Mouse (Mus musculus): ENCODE data around the gene Rtn1.

Rtn1 gene

DNA sequence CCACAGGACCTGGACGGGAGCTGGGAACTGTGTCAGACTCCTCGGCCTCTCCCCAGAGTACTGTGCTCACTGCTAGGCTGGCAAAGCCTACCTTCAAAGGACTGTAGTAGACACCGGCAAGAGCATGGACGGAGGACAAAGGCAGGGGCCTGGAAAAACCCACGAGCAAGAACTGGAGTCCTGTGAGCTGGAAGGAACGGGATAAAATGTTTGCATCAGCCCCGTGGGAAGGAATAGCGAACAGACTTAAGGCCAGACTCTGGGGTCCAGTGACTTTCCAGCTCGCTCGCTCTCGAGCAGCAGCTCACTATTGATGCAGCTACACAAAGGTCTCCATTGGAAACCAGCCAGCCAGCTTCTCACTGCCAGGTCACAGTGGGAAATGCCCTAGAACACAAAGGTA lies 34.0 kb downstream of the Rtn1 start:
- in situ Hi-C loops (cut with MboI, MseI) = no loop called here

DNA sequence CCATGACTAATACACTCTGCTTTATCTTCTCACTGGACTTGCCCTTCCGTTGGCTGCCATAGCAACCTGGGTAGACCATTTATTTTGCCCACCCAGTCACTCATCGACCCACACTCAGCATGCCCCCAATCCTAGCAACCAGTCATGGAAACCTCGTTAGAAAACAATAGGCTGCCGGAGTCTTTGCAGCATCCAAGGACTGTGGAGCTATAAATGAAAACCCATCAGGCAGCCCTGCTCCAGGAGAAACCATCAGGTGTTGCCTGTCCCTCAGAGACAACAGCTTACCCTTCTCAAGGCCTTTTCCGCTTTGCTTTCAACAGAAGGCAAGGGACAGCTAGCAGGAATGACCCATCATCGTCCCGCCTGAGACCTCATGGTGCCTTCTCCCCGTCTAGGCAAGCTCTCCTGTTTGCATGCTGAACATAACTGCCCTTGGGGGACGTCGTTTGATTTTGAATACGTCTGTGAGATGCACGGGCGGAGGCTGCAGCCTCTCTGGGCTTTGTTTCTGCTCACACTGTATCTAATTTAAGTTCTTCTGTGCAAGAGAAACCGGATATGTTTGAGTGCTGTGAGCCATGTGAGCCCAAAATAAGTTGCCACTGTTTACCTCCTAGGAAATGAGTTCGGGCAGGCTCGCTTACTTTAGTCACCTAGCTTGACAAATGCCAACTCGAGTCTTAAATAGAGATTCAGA lies 34.8 kb downstream of the Rtn1 start:
- in situ Hi-C loops (cut with MboI, MseI) = no loop called here

- in situ Hi-C loops (cut with MboI, MseI) = no loop called here
Measured at GRCm38 (mm10) chr12:72370081-72370480, 38.8 kb downstream of the Rtn1 start.

DNA sequence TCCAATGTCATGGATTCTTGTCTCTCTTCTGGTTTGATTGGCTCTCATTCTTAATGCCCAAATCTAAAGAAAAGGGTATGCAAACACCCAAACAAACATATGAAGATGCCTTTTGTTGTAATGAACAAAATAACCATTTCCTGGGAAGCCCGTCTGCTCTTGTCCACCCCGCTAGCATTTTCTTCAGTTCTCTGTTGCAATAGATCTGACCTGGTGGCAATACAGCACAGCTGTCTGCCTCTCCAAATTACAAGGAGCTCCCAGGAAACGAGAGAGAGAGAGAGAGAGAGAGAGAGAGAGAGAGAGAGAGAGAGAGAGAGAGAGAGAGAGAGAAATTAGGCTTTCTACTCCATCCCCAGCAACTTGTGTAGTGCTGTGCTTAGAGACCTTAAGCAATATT lies 42.1 kb downstream of the Rtn1 start:
- in situ Hi-C loops (cut with MboI, MseI) = no loop called here

GRCm38 (mm10) chr12:72366104-72366437 lies 42.8 kb downstream of the Rtn1 start:
- in situ Hi-C loops (cut with MboI, MseI) = no loop called here

- in situ Hi-C loops (cut with MboI, MseI) = no loop called here
Measured at GRCm38 (mm10) chr12:72365231-72366103, 43.4 kb downstream of the Rtn1 start.

- in situ Hi-C loops (cut with MboI, MseI) = no loop called here
Measured at GRCm38 (mm10) chr12:72364543-72364942, 44.3 kb downstream of the Rtn1 start.

- in situ Hi-C loops (cut with MboI, MseI) = no loop called here
Measured at GRCm38 (mm10) chr12:72361701-72362354, 47.0 kb downstream of the Rtn1 start.

DNA sequence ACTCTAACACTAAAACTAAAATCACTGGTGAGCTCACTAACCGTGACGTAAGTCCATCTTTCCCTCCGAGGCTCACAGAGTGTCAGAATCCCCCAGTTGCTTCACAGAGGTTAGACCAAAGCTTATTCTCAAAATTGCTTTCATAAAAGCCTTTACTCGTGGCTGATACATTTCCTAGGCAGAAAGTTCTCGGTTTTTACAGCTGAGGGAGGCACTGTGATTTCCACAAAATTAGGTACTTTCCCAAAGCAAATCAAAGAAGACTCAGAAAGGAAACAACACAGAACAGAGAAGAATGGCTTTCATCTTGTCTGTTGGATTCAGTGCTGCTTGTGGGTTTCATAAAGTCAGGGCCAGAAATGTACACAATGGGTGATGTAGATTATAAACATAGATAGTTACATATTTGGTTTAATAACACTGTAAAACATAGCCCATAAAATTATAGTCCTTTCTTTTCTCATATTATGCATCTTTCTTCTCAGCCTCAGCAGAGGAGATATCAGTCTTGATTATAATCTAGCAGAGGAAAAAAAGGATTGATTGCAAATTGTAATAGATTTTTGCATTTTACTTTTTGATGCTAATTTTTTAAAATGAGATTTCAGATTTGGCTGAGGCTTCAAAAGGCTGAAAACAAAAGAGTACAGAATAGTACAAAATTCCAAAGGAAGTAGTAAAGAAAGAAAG lies 47.8 kb downstream of the Rtn1 start:
- in situ Hi-C loops (cut with MboI, MseI) = no loop called here

DNA sequence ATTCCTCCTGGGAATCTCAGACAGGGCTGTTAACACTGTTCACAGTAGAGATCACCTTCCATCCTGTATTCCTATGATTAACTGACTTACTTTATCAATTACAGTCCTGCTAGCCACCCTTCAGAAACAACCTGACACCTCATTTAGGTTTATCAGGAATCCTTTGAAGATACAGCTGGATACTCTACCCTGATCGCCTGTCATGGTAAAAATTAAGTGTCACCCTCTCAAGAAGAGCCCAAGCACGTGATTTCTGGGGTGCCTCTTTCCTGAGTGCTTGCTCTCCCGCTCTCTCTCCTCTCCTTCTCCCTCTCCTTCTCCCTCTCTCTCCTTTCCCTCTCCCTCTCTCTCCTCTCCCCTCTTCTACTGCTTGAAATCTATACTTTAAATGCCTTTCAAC lies 49.0 kb downstream of the Rtn1 start:
- in situ Hi-C loops (cut with MboI, MseI) = no loop called here

DNA sequence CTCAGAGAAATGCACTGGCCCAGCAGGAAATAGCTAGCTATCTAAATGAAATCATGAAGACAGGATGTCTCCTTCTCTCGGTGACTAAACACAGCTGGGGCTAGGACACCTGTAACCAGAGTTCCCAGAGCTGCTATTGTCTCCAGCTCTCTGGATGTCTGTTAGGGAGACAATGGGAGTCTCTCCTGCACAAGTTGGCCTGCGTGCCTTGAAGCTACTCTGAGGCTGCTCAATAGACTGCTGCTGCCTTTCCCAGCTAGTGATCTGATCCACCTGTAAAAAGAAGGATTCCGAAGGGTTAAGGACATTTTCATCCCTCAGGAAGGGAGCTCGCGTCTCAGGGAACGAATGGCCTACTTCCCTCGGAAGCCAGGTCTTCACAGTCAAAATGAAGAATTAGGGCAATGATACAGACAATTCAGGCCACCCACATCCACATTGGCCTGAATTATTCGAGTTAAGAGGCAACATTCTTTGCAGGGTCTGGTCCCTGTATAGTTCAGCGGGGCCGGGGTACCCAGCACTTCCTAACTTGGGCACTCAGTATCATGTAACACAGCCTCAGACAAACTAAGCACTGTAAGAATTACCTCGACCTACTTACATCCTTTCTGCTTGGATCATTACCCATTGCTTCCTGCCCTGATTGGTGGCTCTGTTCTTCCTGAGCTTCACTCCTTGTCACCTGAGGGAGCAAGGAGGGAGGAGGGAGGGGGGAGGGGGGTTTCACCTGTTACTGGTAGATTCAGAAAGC lies 51.0 kb downstream of the Rtn1 start:
- in situ Hi-C loops (cut with MboI, MseI) = no loop called here

- in situ Hi-C loops (cut with MboI, MseI) = no loop called here
Measured at GRCm38 (mm10) chr12:72354241-72354640, 54.6 kb downstream of the Rtn1 start.

GRCm38 (mm10) chr12:72353506-72353905 lies 55.3 kb downstream of the Rtn1 start:
- in situ Hi-C loops (cut with MboI, MseI) = no loop called here

DNA sequence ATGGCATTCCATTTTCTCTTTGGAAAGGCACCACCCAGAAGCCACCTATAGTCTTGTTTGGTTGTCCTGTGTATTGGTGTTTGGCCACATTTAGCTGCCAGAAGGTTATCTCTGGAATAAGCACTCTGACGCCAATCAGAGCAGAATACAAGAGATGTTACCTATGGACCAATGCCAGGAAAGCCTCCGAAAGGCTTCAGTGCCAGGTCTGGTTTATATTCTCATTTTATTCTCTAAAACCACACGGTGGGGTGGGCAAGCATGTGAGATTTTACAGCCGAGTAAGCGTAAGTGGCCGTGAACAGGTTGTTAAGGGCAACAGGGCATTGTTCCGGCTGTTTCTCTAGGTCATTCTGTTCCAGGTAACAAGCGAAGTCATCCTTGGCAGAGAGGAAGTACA lies 60.3 kb downstream of the Rtn1 start:
- in situ Hi-C loops (cut with MboI, MseI) = no loop called here

DNA sequence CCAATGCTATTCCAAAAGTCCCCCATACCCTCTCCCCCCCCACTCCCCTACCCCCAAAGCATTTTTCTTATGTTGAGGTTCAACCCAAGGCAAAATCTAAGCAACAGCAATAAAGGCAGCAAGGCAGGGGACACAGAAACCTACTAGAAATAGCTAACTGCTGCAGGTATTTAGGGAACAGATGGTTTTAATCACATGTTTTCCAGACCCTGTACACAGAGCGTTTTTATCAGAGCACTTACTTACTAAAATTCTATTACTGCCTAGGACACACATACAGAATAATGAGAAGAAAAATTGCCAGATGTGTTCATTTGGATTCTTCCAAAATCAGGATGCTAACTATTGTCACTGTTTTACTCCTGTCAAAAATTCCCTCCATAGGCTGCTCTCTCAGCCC lies 61.7 kb downstream of the Rtn1 start:
- in situ Hi-C loops (cut with MboI, MseI) = no loop called here

DNA sequence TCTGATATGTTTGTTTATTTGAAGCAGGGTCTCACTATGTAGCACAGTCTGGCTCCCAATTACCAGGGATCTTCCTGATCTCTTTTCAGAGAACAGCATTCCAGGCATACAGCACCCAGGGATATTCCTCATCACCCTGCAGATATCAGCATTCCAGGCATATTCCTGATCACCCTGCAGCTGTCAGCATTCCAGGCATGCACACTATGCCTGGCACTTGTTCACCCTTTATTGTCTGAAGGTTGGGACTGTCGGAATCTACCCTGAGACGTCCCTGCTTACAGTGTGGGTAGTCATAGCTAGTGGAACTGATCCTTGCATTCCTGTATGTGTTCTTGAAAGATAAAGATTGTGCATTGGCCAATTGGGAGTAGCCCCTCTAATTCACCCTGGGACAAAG lies 65.2 kb downstream of the Rtn1 start:
- in situ Hi-C loops (cut with MboI, MseI) = no loop called here

DNA sequence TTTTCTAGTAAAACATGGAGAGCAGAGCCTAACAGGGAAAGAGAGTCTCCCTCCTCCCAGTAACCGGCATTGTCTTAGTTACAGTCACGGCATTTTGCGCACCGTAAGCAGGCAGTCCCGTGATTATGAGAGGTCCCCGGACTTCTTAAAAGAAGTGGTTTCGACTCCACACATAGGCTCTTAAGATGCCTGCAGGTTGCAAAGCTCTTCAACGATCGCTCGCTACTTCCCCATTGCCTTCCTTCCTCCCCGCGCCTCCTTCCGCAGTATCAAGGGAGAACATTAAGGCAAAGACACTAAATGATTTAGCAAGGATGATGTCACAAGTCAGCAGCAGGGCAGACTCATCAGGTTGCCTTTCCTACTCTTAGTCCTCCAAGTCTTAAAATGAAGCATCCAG lies 72.8 kb downstream of the Rtn1 start:
- in situ Hi-C loops (cut with MboI, MseI) = no loop called here

- in situ Hi-C loops (cut with MboI, MseI) = no loop called here
Measured at GRCm38 (mm10) chr12:72332488-72333013, 76.3 kb downstream of the Rtn1 start.

GRCm38 (mm10) chr12:72331912-72332487 lies 76.9 kb downstream of the Rtn1 start:
- in situ Hi-C loops (cut with MboI, MseI) = no loop called here

DNA sequence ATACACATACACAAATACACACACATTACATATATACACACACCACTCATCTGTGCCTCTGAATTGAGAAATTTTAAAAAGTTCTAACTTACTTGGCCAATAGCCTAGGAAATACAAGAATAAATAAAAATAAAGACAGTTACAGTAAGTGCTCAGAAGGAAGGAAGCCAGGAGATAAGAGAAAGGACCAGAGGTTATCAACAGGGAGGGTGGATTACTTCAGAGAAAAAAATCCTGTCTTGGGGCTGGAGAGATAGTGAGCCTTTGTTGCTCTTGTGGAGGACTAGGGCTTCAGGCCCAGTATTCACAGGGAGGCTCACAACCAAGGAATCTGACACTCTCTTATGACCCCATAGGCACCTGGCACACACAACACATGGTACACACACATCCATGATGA lies 82.8 kb downstream of the Rtn1 start:
- in situ Hi-C loops (cut with MboI, MseI) = no loop called here

DNA sequence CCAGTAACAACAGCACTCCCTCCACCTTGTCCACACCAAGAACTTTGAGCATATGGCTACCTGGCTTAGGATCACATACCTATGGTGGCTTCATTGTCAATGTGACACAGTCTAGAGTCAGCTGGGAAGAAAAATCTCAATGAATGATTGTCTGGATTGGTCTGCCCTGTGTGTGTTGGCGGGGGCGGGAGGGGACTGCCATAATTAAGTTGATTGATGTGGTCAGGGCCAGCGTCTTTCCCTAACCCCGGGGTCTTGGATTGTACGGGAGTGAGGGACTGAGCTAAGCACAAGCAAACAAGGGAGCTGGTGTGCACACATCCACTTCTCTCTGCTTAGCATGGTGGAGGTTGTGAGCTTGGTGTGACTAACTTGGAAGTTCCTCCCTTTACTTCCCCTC lies 83.8 kb downstream of the Rtn1 start:
- in situ Hi-C loops (cut with MboI, MseI) = no loop called here

Data from T-helper 1 cell (primary cell).